ENCODE assay signal across 27 mouse cellular contexts in the genomic region with DNA sequence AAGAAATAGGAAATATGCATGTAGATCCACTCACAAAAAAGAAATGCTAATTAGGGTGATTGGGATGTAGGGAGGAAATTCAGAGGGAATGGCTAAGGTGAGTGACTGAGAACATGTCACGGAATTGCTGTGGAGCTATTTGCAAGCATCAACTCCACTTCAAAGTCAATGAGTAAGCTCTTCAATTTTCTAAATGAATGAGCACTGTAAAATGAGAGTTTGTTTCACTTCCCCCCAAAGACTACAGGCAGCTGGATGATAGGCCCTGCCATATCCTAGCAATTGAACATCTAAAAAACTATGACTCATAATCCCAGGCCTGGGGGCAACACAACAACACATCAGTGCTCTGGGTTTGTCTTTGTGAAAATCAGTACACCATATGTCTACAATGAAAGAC.
"Had no signal": no experiment of that assay in that cellular context is flagged by ENCODE, and none has a peak within 500 bp of the region (broad histone marks: within the 10 kb centered on the region; RNA-seq: fewer than 3 reads in every experiment).

No protein-coding gene starts in this region.

- H3K9ac ChIP-seq: embryonic facial prominence, embryonic 12.5 days; embryonic facial prominence, embryonic 13.5 days; embryonic facial prominence, embryonic 15.5 days; forebrain, embryonic 12.5 days; forebrain, embryonic 13.5 days; forebrain, embryonic 15.5 days; forebrain, postnatal 0 days had no signal

- H3K4me1 ChIP-seq: embryonic facial prominence, embryonic 10.5 days; embryonic facial prominence, embryonic 12.5 days; embryonic facial prominence, embryonic 13.5 days; embryonic facial prominence, embryonic 15.5 days; forebrain, embryonic 10.5 days; forebrain, embryonic 12.5 days; forebrain, embryonic 13.5 days; forebrain, embryonic 15.5 days had no signal

- H3K4me3 ChIP-seq: embryonic facial prominence, embryonic 10.5 days; embryonic facial prominence, embryonic 12.5 days; embryonic facial prominence, embryonic 13.5 days; embryonic facial prominence, embryonic 15.5 days; erythroblast, embryonic 14.5 days; forebrain, embryonic 10.5 days; forebrain, embryonic 12.5 days; forebrain, embryonic 13.5 days; forebrain, embryonic 15.5 days; gastrocnemius, adult 2 months; heart, adult 2 months; heart, embryonic 10.5 days had no signal

- H3K27me3 ChIP-seq: embryonic facial prominence, embryonic 12.5 days; embryonic facial prominence, embryonic 13.5 days; embryonic facial prominence, embryonic 15.5 days; forebrain, embryonic 12.5 days; forebrain, embryonic 13.5 days; forebrain, embryonic 15.5 days had no signal

- H3K36me3 ChIP-seq: embryonic facial prominence, embryonic 10.5 days; embryonic facial prominence, embryonic 12.5 days; embryonic facial prominence, embryonic 13.5 days; embryonic facial prominence, embryonic 15.5 days; forebrain, embryonic 10.5 days; forebrain, embryonic 12.5 days; forebrain, embryonic 15.5 days; heart, embryonic 10.5 days had no signal

- DNase-seq: cerebellum, adult 9-10 months; cerebellum, adult 9-11 months; cerebellum, postnatal 10 days; cerebellum, postnatal 14 days; cerebellum, postnatal 25 days; cerebellum, postnatal 36 days; embryo, embryonic 11 days; forebrain, postnatal 0 days; gastrocnemius, adult 2 months; gastrocnemius, postnatal 10 days; gastrocnemius, postnatal 14 days; gastrocnemius, postnatal 25 days; gastrocnemius, postnatal 36 days; heart, adult 18-20 months; heart, adult 2 months had no signal

- H3K27ac ChIP-seq: embryonic facial prominence, embryonic 10.5 days; embryonic facial prominence, embryonic 12.5 days; embryonic facial prominence, embryonic 13.5 days; embryonic facial prominence, embryonic 15.5 days; forebrain, embryonic 10.5 days; forebrain, embryonic 12.5 days; forebrain, embryonic 13.5 days; forebrain, embryonic 15.5 days; gastrocnemius, adult 2 months; heart, adult 2 months; heart, embryonic 10.5 days had no signal

- H3K9me3 ChIP-seq: embryonic facial prominence, embryonic 10.5 days; embryonic facial prominence, embryonic 12.5 days; embryonic facial prominence, embryonic 13.5 days; embryonic facial prominence, embryonic 15.5 days; forebrain, embryonic 10.5 days; forebrain, embryonic 12.5 days; forebrain, embryonic 13.5 days; forebrain, embryonic 15.5 days; heart, embryonic 10.5 days had no signal

- ATAC-seq: forebrain, embryonic 13.5 days; forebrain, embryonic 14.5 days; forebrain, embryonic 15.5 days; forebrain, embryonic 16.5 days; forebrain, postnatal 0 days had no signal

- H3K4me2 ChIP-seq: embryonic facial prominence, embryonic 12.5 days; embryonic facial prominence, embryonic 13.5 days; embryonic facial prominence, embryonic 15.5 days; forebrain, embryonic 12.5 days; forebrain, embryonic 13.5 days; forebrain, embryonic 15.5 days had no signal
